Mouse (Mus musculus): ENCODE results near the gene Slc23a2.

Slc23a2 gene

DNA sequence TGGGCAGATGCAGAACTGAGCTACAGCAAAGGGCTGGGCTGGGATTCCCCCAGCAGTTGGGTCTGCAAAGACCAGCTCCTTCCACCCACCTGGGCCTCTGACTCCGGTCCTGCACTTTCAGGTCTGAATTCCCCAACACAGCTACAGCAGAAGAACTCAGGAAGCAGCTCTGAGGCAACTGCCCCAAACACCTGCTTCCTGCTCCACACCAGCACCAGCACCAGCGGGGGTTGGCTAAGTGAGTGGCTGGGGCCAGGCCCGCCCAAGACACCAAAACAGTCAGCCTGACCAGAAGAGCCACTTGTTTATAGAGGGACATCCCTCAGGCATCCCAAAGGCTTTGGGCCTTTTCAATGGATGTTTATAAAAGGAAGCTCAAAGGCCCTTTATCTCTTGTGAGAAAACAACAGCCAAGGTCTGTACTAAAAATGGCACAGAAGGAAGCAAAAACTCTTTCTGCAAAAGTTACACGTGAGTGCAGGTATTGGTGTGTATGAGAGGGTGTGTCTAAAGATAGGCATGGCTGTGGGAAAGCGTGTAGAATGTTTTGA is 123.8 kb downstream of the Slc23a2 start:
- no peak for DNase-seq (ENCODE audit: low read depth, low spot score)

DNA sequence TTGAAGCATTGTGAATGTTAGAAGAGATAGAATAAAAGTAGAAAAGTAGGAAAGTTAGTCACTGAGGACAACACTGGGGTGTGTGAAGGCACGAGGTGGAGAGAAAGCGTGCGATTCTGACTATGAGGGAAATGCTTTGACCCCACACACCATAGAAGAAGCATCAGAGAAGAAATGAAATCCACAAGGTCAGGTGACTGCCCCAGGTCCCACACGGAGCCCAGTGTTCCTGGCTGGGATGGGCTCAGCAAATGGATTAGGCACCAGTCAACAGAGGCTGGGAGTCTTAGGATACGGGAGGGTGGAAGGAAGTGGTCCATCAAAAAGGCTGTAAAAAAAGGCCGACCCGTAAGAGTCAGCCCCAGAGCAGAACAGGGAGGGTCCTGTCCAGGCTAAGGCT is 124.5 kb downstream of the Slc23a2 start:
- no peak for DNase-seq (ENCODE audit: low read depth, low spot score)

DNA sequence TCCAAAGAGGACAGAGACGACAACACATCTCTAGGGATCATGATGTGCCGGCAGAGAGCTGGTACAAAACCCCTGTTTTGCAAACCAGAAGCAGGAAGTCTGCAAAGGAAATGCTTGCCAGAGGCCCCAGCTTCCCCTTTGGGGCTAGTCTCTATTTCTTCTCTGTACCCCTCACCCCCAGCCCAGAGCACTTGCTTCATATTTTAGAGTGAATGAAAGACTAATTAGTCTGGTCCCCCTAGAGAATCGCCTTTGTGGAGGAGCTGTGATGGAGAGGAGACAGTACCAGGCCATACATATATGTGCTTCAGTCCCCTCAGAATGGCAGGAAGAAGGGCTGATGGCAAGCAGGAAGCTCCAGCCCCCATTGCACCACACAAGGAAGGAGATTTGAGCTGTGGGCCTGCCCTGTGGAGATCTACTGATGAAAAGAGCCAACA is 125.5 kb downstream of the Slc23a2 start:
- no peak for DNase-seq (ENCODE audit: low read depth, low spot score)

DNA sequence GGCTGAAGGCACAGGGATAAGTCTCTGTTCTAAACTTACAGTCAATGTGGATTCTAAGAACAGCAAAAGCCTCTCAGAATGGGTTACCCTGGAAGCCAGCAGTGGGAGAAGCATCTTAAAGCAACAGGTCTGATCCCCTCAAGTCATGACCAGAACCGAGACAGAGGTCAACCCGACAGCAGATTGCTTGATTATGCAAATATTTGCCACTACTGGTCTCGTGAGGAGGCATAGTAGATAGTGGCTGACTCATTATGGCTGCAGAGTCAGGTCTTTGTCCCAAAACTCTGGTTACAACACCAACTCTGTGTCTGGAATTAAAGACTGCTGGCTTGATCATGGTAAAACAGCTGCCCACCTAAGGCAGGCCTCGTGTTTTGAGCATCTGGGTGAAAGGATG is 126.8 kb downstream of the Slc23a2 start:
- no peak for DNase-seq (ENCODE audit: low read depth, low spot score)

DNA sequence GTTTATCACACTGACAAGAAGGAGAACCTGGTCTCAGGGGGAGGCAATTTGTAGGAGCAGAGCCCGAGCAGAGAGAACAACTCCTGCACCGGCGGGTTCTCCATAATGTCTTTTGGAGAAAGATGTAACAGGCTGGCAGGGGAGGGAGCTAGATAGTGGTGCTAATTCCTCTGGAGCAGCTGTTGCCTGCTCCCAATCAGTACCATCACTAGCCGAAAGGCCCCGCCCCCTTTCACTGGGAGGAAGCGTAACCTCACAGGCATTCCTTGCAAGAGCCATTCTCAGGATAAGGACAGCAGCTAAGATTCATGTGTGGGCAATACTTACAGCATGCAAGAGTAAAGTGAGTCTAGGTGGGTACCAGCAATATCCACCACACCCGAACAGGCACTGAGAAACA is 127.3 kb downstream of the Slc23a2 start:
- no peak for DNase-seq (ENCODE audit: low read depth, low spot score)

DNA sequence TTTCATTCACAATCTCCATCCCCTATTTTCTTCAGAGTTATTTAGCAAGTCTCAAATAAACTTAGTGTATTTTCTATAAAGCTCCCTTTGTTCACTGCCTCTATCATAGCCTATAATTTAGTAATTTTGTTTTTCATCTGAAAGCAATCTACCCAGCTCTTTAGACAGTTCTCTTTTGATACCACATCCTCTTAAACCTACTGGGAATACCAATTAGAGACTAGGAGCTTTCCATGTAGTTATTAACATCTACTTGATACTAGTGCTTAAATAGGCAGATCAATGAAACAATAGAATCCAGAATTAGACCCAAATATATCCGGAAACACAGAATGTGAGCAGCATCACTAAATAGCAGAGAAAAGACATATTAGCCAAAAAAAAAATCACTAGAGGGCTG is 128.9 kb downstream of the Slc23a2 start:
- no peak for DNase-seq (ENCODE audit: low read depth, low spot score)

DNA sequence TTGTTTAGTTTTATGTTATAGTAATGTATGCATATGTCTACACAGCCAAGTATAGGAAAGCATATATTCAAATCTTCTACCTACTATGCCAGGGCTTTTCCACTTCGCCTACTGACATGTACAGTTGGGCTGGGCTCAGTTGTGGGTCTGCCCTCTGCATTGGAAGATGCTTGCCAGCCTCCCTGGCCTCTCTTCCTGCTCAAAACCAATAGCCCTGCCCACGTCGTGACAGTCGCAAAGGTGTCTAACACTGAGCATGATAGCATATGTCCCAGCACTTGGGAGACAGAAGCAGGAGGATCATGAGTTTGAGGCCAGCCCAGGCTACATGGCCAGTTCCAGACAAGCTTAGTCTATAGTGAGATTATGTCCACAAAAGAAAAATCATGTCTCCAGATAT is 131.8 kb downstream of the Slc23a2 start:
- no peak for DNase-seq (ENCODE audit: low read depth, low spot score)

DNA sequence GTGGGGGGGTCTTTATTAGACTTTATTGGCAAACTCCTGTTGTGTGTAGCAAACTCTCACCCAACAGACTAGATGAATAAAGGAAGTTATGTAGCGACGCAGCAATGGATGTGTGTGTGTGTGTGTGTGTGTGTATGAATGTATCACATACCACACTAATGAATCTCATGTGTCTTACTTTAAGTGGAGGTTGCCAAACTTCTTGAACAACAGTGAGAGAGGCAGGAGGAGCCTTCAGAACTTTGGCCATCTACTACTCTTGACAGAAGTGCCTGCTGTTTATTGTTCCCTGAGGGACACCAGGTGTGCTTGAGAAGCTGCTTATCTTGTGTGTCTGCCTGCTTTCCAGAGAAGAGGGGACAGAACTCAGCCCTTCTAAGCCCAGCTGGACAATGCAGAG is 134.1 kb downstream of the Slc23a2 start:
- DNase-seq (ENCODE audit: low read depth, low spot score), result no peak

DNA sequence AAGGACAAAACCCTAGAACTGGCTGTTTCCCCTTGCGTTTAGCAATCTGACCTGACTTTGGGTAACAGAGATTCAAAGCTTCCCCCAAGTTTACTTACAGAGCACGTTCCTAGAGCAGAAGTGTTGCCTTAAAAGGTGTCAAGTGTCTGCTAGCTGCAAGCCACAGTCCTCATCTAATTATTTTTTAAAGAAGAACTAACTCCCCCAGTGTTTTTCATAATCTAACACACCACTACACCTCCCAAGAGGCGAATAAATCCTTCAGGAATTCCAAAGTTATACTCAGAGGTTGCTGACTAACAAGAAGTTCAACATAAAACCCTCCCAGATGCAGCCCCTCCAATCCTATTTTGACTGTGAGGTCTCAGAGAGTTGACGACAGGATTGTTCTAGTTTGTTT is 136.7 kb downstream of the Slc23a2 start:
- DNase-seq (ENCODE audit: low read depth, low spot score), result no peak

DNA sequence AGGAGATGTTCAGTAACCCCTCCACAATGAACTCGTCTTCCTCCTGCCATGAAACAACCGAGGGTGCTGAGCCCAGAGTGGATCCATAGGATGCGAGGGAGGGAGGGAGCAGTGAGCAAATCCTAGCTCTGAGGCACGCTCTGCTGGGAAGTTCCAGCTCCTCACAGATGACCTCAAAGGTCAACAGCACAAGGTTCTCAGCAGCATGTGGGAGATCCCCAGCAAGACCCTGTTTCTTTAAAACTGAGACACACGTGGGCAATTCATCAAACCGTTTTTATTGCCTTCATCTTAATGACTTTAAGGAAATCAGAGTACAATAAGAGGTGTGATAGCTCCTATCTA is 137.5 kb downstream of the Slc23a2 start:
- no peak for DNase-seq (ENCODE audit: low read depth, low spot score)

DNA sequence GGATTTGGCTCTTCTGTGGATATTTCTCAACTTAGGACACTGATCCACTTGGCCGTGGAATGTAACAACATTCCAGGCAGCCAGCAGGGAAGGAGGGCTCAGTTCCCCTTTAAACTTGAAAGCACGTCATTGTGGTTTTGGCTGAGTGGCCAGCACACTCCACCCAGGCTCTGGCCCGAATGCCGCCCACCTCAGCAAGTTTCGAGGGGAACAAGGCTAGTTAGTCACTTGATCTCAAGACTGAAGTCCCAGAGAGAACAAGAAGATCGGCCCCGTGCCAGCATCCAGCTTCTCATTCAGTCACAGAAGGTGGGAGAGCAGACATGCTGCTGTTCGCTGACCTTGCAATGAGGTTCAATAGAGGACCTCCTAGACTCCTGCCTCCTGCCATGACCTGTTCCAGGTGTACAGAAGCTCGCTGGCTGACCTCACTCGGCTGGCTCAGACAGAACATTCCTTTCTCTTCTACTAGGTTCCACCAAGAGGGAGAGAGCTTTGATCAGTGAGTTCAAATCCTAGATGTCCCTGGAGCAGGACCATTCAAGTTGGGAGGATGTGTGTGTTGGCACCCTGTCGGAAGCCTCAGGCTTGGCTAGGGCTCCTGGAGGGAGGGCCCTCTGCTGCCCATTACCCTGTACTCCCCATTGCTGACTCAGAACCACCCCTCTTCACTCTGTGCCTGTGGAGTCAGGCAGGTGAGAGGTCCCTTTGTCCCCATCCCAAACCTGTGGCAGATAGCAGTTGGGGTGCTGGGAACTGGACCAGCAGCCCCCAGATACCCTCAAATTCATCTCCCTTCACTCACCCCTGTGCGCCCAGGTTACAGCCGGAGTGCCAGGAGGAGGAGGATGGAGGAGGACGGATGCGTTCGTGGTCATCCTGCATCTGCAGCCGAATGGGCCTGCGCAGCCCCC is 138.1 kb downstream of the Slc23a2 start:
- no peak for DNase-seq (ENCODE audit: low read depth, low spot score)

DNA sequence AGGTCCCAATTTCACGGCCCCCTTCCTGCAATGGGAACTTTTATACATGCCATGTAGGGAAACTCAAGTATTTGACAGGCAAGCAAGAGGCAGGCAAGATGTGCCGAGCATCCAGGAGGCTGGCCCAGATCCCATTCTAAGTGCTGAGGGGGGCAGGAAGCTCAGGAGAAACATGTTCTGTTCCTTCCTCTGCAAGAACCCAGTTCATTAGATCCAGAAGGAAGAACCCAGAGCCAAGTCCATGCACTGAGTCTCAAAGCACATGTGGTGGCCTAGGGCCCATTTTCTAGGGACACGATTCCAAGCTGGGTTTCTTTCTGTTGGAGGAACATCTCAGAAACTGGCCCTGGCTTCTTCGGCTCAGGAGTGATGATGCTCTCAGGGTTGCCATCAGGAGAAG is 139.5 kb downstream of the Slc23a2 start:
- DNase-seq (ENCODE audit: low read depth, low spot score), result no peak

DNA sequence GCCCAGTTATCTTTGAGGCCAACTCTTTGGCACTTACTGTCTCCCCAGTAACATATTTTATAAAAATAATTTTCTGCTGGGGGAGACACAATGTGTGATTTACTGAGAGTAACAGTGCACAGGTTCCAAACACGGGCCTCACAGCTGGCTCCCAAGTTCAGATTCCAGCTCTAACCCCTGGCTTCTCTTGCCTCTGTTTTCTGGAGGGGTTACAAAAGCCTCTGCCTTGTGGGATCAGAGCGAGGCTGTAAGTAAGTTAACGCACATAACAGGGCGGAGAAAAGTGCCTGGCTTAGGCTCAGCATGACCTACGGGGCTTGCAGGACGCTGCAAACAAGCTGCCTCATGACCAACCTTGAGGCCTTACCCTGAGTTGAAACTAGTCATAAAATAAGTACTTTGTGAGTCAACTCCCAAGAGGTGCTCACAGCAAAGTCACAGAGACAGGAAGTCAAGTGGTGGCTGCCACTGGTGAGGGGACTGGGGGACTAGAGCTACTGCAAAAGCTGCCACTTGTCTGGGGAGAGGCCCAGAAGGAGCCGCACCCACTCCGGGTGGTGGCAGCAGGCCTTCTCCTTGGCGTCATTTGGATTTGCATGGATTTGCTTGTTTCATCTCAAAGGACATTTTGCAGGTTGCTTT is 140.3 kb downstream of the Slc23a2 start:
- no peak for DNase-seq (ENCODE audit: low read depth, low spot score)

DNA sequence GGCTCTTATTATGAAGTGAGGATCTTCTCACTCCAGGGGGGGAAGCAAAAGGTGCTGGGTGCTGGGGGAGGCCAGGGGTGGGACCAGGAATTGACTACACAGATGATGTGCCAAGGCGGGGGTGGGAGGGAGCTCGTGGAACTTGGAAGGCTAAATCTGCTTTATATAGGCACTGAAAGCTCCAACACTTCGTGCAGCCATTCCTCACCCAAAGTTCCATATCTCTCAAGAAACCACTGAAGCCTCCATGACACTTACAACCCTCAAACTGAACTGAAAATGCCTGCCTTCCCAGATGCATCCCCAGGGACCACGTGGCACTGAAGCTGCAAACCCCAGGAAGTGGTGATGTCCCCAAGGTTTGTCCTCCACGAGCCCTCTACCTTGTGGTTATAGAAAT is 141.0 kb downstream of the Slc23a2 start:
- DNase-seq (ENCODE audit: low read depth, low spot score), result peak; percentile 38

All from telencephalon, adult 2 months (tissue).